Mouse (Mus musculus): ENCODE measurements at regions not wholly inside any gene's neighbourhood (a gene's known extent, or its start where the extent isn't known, plus 50 kb on each side); places are given as distances from the start of the nearest gene placed in this dataset.

- ATAC-seq (ENCODE audit: insufficient read depth, low FRiP score, low read depth) = no peak
- 77% methylated on average over 5 of the region's 5 CpGs for WGBS
- H3K27ac ChIP-seq = no peak overlapping the region
Observed at GRCm38 (mm10) chr13:102113941-102114340, 345.9 kb upstream of the Pik3r1 start.

GRCm38 (mm10) chr13:102122341-102122740 lies 354.3 kb upstream of the Pik3r1 start:
- H3K9me3 ChIP-seq = no peaks in the 10 kb centered on the region
- no peak overlapping the region for H3K4me2 ChIP-seq
- ATAC-seq (ENCODE audit: insufficient read depth, low FRiP score, low read depth) = no peak
- WGBS = 88% methylated on average over 6 of the region's 6 CpGs
- H3K9ac ChIP-seq = no peak overlapping the region
- H3K27ac ChIP-seq = no peak overlapping the region
- H3K36me3 ChIP-seq = no peaks in the 10 kb centered on the region
- no peak overlapping the region for H3K4me3 ChIP-seq (replicated peaks)
- no peaks in the 10 kb centered on the region for H3K4me1 ChIP-seq
- H3K27me3 ChIP-seq (replicated peaks) = no peaks in the 10 kb centered on the region

More at GRCm38 (mm10) chr13:102113941-102114340, 345.9 kb upstream of the Pik3r1 start:
- Histone ChIP-seq H3K9me3 (no peaks in the 10 kb centered on the region), H3K4me2 (no peak overlapping the region), H3K27me3 (replicated peaks) (no peaks in the 10 kb centered on the region), H3K9ac (no peak overlapping the region), H3K36me3 (no peaks in the 10 kb centered on the region), H3K4me3 (replicated peaks) (no peak overlapping the region), H3K4me1 (no peaks in the 10 kb centered on the region)

DNA sequence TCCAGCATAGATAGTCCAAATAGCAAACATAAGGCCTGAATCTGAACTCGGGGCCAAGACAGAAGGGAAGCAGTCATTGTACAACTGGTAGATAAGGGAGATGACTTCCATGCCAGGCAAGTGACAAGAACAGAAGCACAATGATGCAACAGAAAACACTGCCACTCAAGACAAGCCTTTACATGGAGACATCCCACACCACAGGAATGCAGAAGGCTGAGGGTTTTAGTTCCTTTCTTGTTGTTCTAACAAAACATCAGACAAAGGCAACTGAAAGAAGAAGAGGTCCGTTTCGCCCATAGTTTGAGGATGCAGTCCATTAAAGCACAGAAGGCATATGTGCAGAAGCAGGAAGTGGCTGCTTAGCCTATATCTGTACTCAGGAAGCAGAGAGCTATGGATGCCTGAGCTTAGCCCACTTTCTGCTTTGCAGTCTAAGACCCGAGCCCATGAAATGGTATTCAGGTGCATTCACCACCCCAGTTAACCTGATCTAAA lies 360.0 kb upstream of the Pik3r1 start:
- H3K9ac ChIP-seq = no peak overlapping the region
- H3K4me1 ChIP-seq = no peaks in the 10 kb centered on the region
- no peak overlapping the region for H3K4me2 ChIP-seq
- H3K36me3 ChIP-seq = no peaks in the 10 kb centered on the region
- 77% methylated on average over 4 of the region's 4 CpGs for WGBS
- no peaks in the 10 kb centered on the region for H3K9me3 ChIP-seq
- no peak for ATAC-seq (ENCODE audit: insufficient read depth, low FRiP score, low read depth)
- H3K4me3 ChIP-seq (replicated peaks) = no peak overlapping the region
- H3K27me3 ChIP-seq (replicated peaks) = no peaks in the 10 kb centered on the region
- no peak overlapping the region for H3K27ac ChIP-seq

- Histone ChIP-seq H3K9ac (no peak overlapping the region), H3K4me1 (no peaks in the 10 kb centered on the region), H3K4me3 (replicated peaks) (no peak overlapping the region), H3K9me3 (no peaks in the 10 kb centered on the region), H3K4me2 (no peak overlapping the region), H3K27me3 (replicated peaks) (no peaks in the 10 kb centered on the region), H3K36me3 (no peaks in the 10 kb centered on the region), H3K27ac (no peak overlapping the region)
- WGBS = 80% methylated on average over 2 of the region's 2 CpGs
- ATAC-seq (ENCODE audit: insufficient read depth, low FRiP score, low read depth) = no peak
Observed at GRCm38 (mm10) chr13:102131459-102131858, 363.4 kb upstream of the Pik3r1 start.

DNA sequence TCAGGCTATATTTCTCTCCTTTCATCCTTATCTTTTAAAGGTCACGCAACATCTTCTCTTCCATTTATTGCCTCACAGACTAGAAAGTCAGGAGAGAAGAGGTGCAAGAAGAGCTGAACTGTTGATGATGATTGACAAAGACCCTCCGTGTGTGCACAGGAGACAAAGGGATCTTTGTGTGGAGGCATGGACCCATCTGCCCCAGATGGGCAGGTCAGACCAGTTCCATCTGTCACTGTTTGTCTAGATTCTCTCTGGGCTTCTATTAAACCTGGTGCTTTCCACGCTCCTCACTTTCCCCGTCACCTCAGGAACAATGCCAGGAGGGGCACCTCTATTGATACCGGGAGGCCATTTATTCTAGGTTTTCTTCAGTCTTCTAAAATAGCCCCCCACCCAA lies 364.1 kb upstream of the Pik3r1 start:
- H3K4me1 ChIP-seq = no peaks in the 10 kb centered on the region
- no peak for ATAC-seq (ENCODE audit: insufficient read depth, low FRiP score, low read depth)

DNA sequence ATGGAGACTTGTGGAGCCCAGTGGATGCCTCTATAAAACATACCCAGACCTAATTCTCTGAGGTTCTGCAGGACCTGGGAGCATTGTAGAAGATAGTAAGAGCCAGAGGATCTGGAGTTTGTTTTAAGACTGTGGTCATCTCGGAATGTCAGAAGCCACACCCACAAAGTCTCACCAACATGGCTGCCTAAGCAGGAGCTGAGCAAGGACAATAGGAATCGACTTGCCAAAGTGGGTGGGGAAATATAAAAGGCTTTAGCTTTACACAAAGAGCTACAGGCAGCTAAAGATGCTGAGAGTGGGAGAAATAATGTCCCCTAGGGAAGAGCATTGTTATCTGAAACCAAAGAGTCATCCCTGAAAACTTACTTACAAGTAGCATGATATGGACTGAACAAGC lies 364.7 kb upstream of the Pik3r1 start:
- Histone ChIP-seq H3K4me1 (no peaks in the 10 kb centered on the region), H3K4me3 (replicated peaks) (no peak overlapping the region), H3K36me3 (no peaks in the 10 kb centered on the region), H3K4me2 (no peak overlapping the region), H3K27me3 (replicated peaks) (no peaks in the 10 kb centered on the region), H3K9ac (no peak overlapping the region), H3K9me3 (no peaks in the 10 kb centered on the region), H3K27ac (no peak overlapping the region)
- no peak for ATAC-seq (ENCODE audit: insufficient read depth, low FRiP score, low read depth)
- WGBS = 61% methylated on average over 2 of the region's 2 CpGs

More for the DNA sequence above, 364.1 kb upstream of the Pik3r1 start:
- Histone ChIP-seq H3K4me2 (no peak overlapping the region), H3K27ac (no peak overlapping the region), H3K36me3 (no peaks in the 10 kb centered on the region), H3K9me3 (no peaks in the 10 kb centered on the region), H3K9ac (no peak overlapping the region), H3K27me3 (replicated peaks) (no peaks in the 10 kb centered on the region), H3K4me3 (replicated peaks) (no peak overlapping the region)
- WGBS = 68% methylated on average over 5 of the region's 5 CpGs

DNA sequence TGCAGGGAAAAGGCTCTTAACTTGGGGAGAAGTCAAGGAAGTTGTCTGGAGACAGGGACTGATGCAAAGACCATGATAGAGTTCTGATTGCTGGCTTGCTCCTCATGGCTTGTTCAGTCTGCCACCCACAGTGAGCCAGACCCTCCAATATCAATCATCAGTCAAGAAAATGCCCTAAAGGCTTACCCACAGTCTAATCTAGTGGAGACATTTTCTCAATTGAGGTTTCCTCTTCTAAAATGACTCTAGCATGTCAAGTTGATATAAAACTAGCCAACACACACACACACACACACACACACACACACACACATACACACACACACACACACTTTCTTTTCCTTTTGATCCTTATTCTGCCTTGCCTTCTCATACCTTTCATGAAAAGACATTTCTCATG lies 367.2 kb upstream of the Pik3r1 start:
- H3K27ac ChIP-seq = no peak overlapping the region
- H3K4me2 ChIP-seq = no peak overlapping the region
- H3K27me3 ChIP-seq (replicated peaks) = no peaks in the 10 kb centered on the region
- no peak for ATAC-seq (ENCODE audit: insufficient read depth, low FRiP score, low read depth)
- no peaks in the 10 kb centered on the region for H3K4me1 ChIP-seq
- H3K9ac ChIP-seq = no peak overlapping the region
- no peaks in the 10 kb centered on the region for H3K9me3 ChIP-seq
- no peak overlapping the region for H3K4me3 ChIP-seq (replicated peaks)
- no peaks in the 10 kb centered on the region for H3K36me3 ChIP-seq

DNA sequence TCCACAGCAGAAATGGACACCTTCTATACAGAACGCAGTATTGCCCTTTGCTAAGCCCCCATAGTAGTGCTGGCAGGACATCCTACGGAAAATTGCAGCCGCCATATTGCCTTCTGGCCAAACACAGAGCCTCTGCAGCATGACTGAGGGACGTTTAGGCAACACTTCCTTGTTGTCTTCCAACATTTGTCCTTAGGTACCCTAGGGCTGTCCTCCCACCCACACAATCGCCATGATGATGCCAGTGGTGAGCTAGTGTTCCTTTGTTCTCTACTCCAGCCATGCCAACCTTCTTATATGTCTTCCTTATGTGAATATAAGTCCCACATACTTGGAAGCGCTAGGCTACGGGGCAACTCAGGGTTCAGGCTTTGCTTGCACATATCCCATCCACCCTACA lies 375.0 kb upstream of the Pik3r1 start:
- Histone ChIP-seq H3K27me3 (replicated peaks) (no peaks in the 10 kb centered on the region), H3K9ac (no peak overlapping the region), H3K27ac (no peak overlapping the region), H3K4me2 (no peak overlapping the region), H3K4me1 (no peaks in the 10 kb centered on the region), H3K36me3 (no peaks in the 10 kb centered on the region), H3K9me3 (no peaks in the 10 kb centered on the region), H3K4me3 (replicated peaks) (no peak overlapping the region)
- ATAC-seq (ENCODE audit: insufficient read depth, low FRiP score, low read depth) = no peak
- 92% methylated on average over 7 of the region's 7 CpGs for WGBS

DNA sequence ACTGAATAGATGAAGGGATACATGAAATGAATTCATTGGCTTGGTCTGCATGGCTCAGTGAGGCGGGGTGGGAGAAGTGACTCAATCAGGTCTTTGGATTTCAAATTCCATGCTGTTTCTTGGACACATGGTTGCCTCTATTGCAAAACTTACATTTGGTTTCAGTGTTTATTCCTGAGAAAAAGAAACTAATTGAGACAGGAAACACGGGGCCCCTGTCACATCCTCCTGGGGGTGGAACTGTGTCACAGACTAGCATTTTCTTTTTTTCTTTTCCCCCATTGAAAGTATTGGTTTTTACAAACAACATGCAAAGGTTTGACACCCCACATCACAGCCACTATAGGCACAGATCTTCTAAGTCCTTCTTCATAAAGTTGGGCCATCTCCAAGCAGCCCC lies 375.8 kb upstream of the Pik3r1 start:
- ATAC-seq (ENCODE audit: insufficient read depth, low FRiP score, low read depth) = no peak
- Histone ChIP-seq H3K36me3 (no peaks in the 10 kb centered on the region), H3K4me3 (replicated peaks) (no peak overlapping the region)

GRCm38 (mm10) chr13:102148039-102148438 lies 380.0 kb upstream of the Pik3r1 start:
- no peaks in the 10 kb centered on the region for H3K9me3 ChIP-seq

More for the DNA sequence above, 375.8 kb upstream of the Pik3r1 start:
- no peak overlapping the region for H3K27ac ChIP-seq
- no peaks in the 10 kb centered on the region for H3K4me1 ChIP-seq
- H3K4me2 ChIP-seq = no peak overlapping the region
- H3K9ac ChIP-seq = no peak overlapping the region
- no peaks in the 10 kb centered on the region for H3K9me3 ChIP-seq
- 71% methylated on average over 2 of the region's 2 CpGs for WGBS
- H3K27me3 ChIP-seq (replicated peaks) = no peaks in the 10 kb centered on the region

DNA sequence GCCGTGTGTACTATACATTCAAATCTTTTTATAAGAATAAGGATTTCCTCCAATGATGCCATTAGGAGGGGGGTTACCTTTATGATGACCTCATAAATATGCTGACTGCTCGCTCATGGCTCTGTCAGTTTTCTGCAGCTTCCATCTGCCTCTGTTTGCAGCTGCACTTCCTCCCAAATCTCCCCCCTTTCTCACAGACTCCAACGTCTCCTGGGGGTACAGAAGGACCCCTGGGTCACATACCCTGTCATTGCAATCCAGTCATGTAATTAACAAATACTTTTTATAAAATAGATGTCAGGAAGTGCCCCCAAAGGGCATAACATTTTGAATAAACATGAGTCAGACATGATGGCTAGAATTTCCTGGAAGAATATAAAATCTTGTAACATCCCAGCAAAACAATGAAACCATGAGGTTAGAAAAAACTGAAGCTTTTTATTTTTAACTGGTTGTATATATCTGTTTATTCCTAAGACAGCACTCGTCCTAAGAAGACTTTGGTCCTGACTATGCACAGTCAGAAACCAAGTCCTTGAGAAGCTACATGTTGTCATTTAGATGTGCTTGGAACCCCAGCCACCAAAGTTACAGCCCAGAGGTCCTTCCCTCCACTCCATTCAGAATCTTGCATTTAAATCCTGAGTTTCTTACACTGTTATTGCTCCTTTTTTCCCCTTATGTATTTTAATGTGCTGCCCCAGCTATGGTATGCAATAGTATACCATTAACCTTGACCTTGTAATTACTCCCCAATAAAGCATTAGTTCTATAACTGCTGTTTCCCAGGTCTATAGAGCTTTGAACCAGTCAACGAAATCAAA lies 386.0 kb upstream of the Pik3r1 start:
- WGBS = 35% methylated on average over 5 of the region's 5 CpGs
- H3K9me3 ChIP-seq = no peaks in the 10 kb centered on the region
- no peaks in the 10 kb centered on the region for H3K36me3 ChIP-seq
- ATAC-seq (ENCODE audit: insufficient read depth, low FRiP score, low read depth) = no peak
- no peak overlapping the region for H3K27ac ChIP-seq
- no peak overlapping the region for H3K4me2 ChIP-seq
- H3K9ac ChIP-seq = no peak overlapping the region
- H3K4me1 ChIP-seq = no peaks in the 10 kb centered on the region
- H3K27me3 ChIP-seq (replicated peaks) = no peaks in the 10 kb centered on the region
- H3K4me3 ChIP-seq (replicated peaks) = no peak overlapping the region

More at GRCm38 (mm10) chr13:102148039-102148438, 380.0 kb upstream of the Pik3r1 start:
- no peak overlapping the region for H3K27ac ChIP-seq
- no peak overlapping the region for H3K9ac ChIP-seq
- no peaks in the 10 kb centered on the region for H3K4me1 ChIP-seq
- no peak for ATAC-seq (ENCODE audit: insufficient read depth, low FRiP score, low read depth)
- WGBS = 83% methylated on average over 2 of the region's 2 CpGs
- no peak overlapping the region for H3K4me3 ChIP-seq (replicated peaks)
- H3K27me3 ChIP-seq (replicated peaks) = no peaks in the 10 kb centered on the region
- no peaks in the 10 kb centered on the region for H3K36me3 ChIP-seq
- H3K4me2 ChIP-seq = no peak overlapping the region

DNA sequence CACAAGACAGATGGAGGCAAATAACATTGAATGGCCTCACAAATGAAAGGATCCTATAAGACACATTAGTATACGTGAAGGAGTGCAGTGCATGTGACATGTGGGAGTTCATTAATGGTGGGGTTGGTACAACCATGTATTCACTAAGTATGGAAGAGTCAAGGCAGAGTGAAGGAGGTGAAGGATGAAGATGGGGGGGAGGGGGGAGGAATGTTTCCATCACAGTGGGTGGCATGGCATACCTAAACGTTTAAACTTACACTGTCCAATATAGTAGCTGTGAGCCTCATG lies 386.5 kb upstream of the Pik3r1 start:
- no peak for ATAC-seq (ENCODE audit: insufficient read depth, low FRiP score, low read depth)
- no peaks in the 10 kb centered on the region for H3K27me3 ChIP-seq (replicated peaks)
- H3K4me2 ChIP-seq = no peak overlapping the region
- no peaks in the 10 kb centered on the region for H3K4me1 ChIP-seq
- no peaks in the 10 kb centered on the region for H3K9me3 ChIP-seq
- H3K36me3 ChIP-seq = no peaks in the 10 kb centered on the region
- H3K4me3 ChIP-seq (replicated peaks) = no peak overlapping the region
- no peak overlapping the region for H3K27ac ChIP-seq
- no peak overlapping the region for H3K9ac ChIP-seq
- 43% methylated on average over 2 of the region's 2 CpGs for WGBS
